Mouse (Mus musculus) midbrain, embryonic 14.5 days (tissue): ENCODE measurements around the gene Aff1. TPM values are rescaled to one million over a fixed set of nuclear protein-coding genes. Genes with fewer than 3 reads are reported as not detected.
A peak's percentile ranks its signal among the peaks of the same experiment; 100 is the strongest.

ENCODE experiments used
- ATAC-seq: fragments of 200-750 bp; cut with Nextera tagmentation; 2 replicates; pipeline ENCODE4 v1.8.0; 2017; ENCODE audit warnings: moderate number of reproducible peaks, moderate library complexity; ENCODE audit not compliant: low FRiP score, low TSS enrichment
- DNase-seq: peaks from one replicate; pipeline ENCODE4 v3.0.0-alpha.2; 2015
- H3K27ac ChIP-seq: fragments of 300-500 bp; sonication (generic); replicated peaks from 2 replicates; pipeline ENCODE4 v1.5.1; 2014; ENCODE audit warnings: mild to moderate bottlenecking, low read depth, low read length, moderate library complexity
- H3K27me3 ChIP-seq: fragments of 300-500 bp; sonication (generic); 2 replicates; pipeline ENCODE4 v1.6.1; 2014; ENCODE audit warnings: low read length, control low read depth, mixed read lengths; ENCODE audit not compliant: control insufficient read depth, insufficient read depth
- H3K36me3 ChIP-seq: fragments of 300-500 bp; sonication (generic); 2 replicates; pipeline ENCODE4 v1.6.1; 2014; ENCODE audit warnings: low read length, control low read depth; ENCODE audit not compliant: control insufficient read depth, insufficient read depth
- H3K4me1 ChIP-seq: fragments of 300-500 bp; sonication (generic); 2 replicates; pipeline ENCODE4 v1.6.1; 2014; ENCODE audit warnings: mild to moderate bottlenecking, antibody characterized with exemption, low read length, control low read depth; ENCODE audit not compliant: control insufficient read depth, insufficient read depth
- H3K4me2 ChIP-seq: fragments of 300-500 bp; sonication (generic); 2 replicates; pipeline ENCODE4 v1.6.1; 2014; ENCODE audit warnings: mild to moderate bottlenecking, low read length, moderate library complexity
- H3K4me3 ChIP-seq: fragments of 300-500 bp; sonication (generic); replicated peaks from 2 replicates; pipeline ENCODE4 v1.5.1; 2014; ENCODE audit warnings: low read depth, low read length
- H3K9ac ChIP-seq: fragments of 300-500 bp; sonication (generic); replicated peaks from 2 replicates; pipeline ENCODE4 v1.6.1; 2014; ENCODE audit warnings: mild to moderate bottlenecking, low read length, moderate library complexity
- H3K9me3 ChIP-seq: fragments of 300-500 bp; sonication (generic); 2 replicates; pipeline ENCODE4 v1.6.1; 2016; ENCODE audit warnings: low read length, control low read depth, mixed read lengths; ENCODE audit not compliant: control insufficient read depth
- WGBS: fragments of 180-500 bp; shearing (Covaris S2); extraction: QIAGEN DNeasy Blood & Tissue Kit; methylation state at CpG from one replicate; pipeline ENCODE4 v1.1.7; 2014; 5-methylcytosine and 5-hydroxymethylcytosine counted together
- polyA plus RNA-seq: library from polyadenylated mRNA; unstranded; fragments of >200 nt; fragmentation: Nextera tagmentation; extraction: Ambion mirVana; gene quantifications from 2 replicates; pipeline ENCODE4 v1.2.1, GENCODE M21; 2014

The Aff1 gene
- polyA plus RNA-seq, 1 experiment from 2014 or later: 2.6 TPM

- Histone ChIP-seq H3K27ac (peak overlapping the region; percentile 66), H3K27me3 (peaks cover 21% of the 10 kb centered on the region; the same call in 1 of the 2 replicates), H3K9ac (peak overlapping the region; percentile 66), H3K36me3 (no peaks in the 10 kb centered on the region), H3K4me1 (0 out of 2 replicates have a peak, but pooled peaks cover 2% of the 10 kb centered on the region), H3K9me3 (no peaks in the 10 kb centered on the region), H3K4me2 (peak overlapping the region; percentile 70), H3K4me3 (peak overlapping the region; percentile 68)
- DNase-seq (peak; percentile 56), ATAC-seq (peak; percentile 53; the same call in 1 of the 2 replicates)
- 3% methylated on average over 41 of the region's 42 CpGs for WGBS
Measured at GRCm38 (mm10) chr5:103754330-103755134, 62.4 kb downstream of the Aff1 start.

GRCm38 (mm10) chr5:103755135-103755487, 62.9 kb downstream of the Aff1 start:
- 47% methylated on average over 3 of the region's 3 CpGs for WGBS
- Histone ChIP-seq H3K27me3 (peaks cover 21% of the 10 kb centered on the region; the same call in 1 of the 2 replicates), H3K36me3 (no peaks in the 10 kb centered on the region), H3K4me2 (peak overlapping the region; percentile 70), H3K9me3 (no peaks in the 10 kb centered on the region), H3K9ac (no peak overlapping the region), H3K4me1 (peaks cover 3% of the 10 kb centered on the region; the same call in 1 of the 2 replicates), H3K27ac (no peak overlapping the region), H3K4me3 (peak overlapping the region; percentile 68; the same call in 1 of the 2 replicates)
- ATAC-seq: no peak
- DNase-seq: no peak

- ATAC-seq (no peak), DNase-seq (no peak)
- Histone ChIP-seq H3K27me3 (peaks cover 21% of the 10 kb centered on the region; the same call in 1 of the 2 replicates), H3K4me2 (no peak overlapping the region), H3K27ac (no peak overlapping the region), H3K9ac (no peak overlapping the region), H3K36me3 (no peaks in the 10 kb centered on the region), H3K4me1 (peaks cover 12% of the 10 kb centered on the region), H3K9me3 (no peaks in the 10 kb centered on the region), H3K4me3 (no peak overlapping the region)
- WGBS: 70% methylated on average over 6 of the region's 6 CpGs
Measured at GRCm38 (mm10) chr5:103756231-103756714, 64.1 kb downstream of the Aff1 start.

- Histone ChIP-seq H3K4me1 (peaks cover 12% of the 10 kb centered on the region), H3K27ac (no peak overlapping the region), H3K4me2 (no peak overlapping the region), H3K9ac (no peak overlapping the region), H3K36me3 (no peaks in the 10 kb centered on the region), H3K27me3 (peaks cover 13% of the 10 kb centered on the region; the same call in 1 of the 2 replicates), H3K4me3 (no peak overlapping the region), H3K9me3 (no peaks in the 10 kb centered on the region)
- 73% methylated on average over 4 of the region's 4 CpGs for WGBS
- ATAC-seq (no peak), DNase-seq (no peak)
Measured at GRCm38 (mm10) chr5:103758491-103758890, 66.3 kb downstream of the Aff1 start.

GRCm38 (mm10) chr5:103759489-103760424, 67.6 kb downstream of the Aff1 start:
- 43% methylated on average over 14 of the region's 14 CpGs for WGBS
- no peaks in the 10 kb centered on the region for H3K36me3 ChIP-seq
- peak overlapping the region; percentile 24; the same call in 1 of the 2 replicates for H3K4me3 ChIP-seq
- no peak overlapping the region for H3K9ac ChIP-seq
- DNase-seq (no peak), ATAC-seq (no peak)
- peaks cover 10% of the 10 kb centered on the region for H3K4me1 ChIP-seq
- no peak overlapping the region for H3K27ac ChIP-seq
- H3K4me2 ChIP-seq: peak overlapping the region; percentile 55
- peaks cover 13% of the 10 kb centered on the region; the same call in 1 of the 2 replicates for H3K27me3 ChIP-seq
- no peaks in the 10 kb centered on the region for H3K9me3 ChIP-seq

- Histone ChIP-seq H3K36me3 (no peaks in the 10 kb centered on the region), H3K4me3 (peak overlapping the region; percentile 24; the same call in 1 of the 2 replicates), H3K9me3 (no peaks in the 10 kb centered on the region), H3K27me3 (peaks cover 9% of the 10 kb centered on the region; the same call in 1 of the 2 replicates), H3K9ac (peak overlapping the region; percentile 29; the same call in 1 of the 2 replicates), H3K27ac (no peak overlapping the region), H3K4me2 (peak overlapping the region; percentile 55), H3K4me1 (peaks cover 10% of the 10 kb centered on the region)
- ATAC-seq: no peak
- peak; percentile 45 for DNase-seq
- WGBS: 7% methylated on average over 20 of the region's 20 CpGs
Measured at GRCm38 (mm10) chr5:103760425-103761131, 68.4 kb downstream of the Aff1 start.

GRCm38 (mm10) chr5:103761754-103762153, 69.6 kb downstream of the Aff1 start:
- Histone ChIP-seq H3K9me3 (no peaks in the 10 kb centered on the region; the same call in 1 of the 2 replicates), H3K4me3 (no peak overlapping the region), H3K27ac (no peak overlapping the region), H3K9ac (no peak overlapping the region), H3K4me2 (no peak overlapping the region), H3K27me3 (no peaks in the 10 kb centered on the region), H3K36me3 (no peaks in the 10 kb centered on the region), H3K4me1 (peaks cover 10% of the 10 kb centered on the region)
- WGBS: 92% methylated on average over 7 of the region's 7 CpGs
- DNase-seq (no peak), ATAC-seq (no peak)

GRCm38 (mm10) chr5:103762850-103763254, 70.7 kb downstream of the Aff1 start:
- Histone ChIP-seq H3K4me3 (no peak overlapping the region), H3K27ac (no peak overlapping the region), H3K9me3 (no peaks in the 10 kb centered on the region; the same call in 1 of the 2 replicates), H3K36me3 (no peaks in the 10 kb centered on the region), H3K9ac (no peak overlapping the region), H3K4me2 (no peak overlapping the region), H3K4me1 (peaks cover 10% of the 10 kb centered on the region), H3K27me3 (no peaks in the 10 kb centered on the region)
- no peak for ATAC-seq
- 95% methylated on average over 4 of the region's 4 CpGs for WGBS
- DNase-seq: no peak
